In the genomic region with DNA sequence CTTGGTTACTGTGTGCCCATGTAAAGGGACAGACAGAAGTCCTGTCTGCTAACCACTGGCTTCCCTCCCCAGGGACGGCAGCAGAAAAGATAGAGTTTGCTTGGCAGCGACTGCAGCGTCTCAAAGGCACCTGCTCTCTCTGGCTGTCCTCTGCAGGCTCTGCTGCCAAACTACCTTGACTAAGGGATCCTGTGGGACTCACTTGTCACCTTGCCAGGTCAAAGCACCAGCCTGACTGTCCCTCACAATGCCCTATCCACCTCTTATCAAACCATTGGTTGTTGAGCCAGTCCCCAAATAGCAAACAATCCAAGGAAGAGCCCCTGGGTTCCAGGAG, we compare ENCODE assay signal across 8 mouse cellular contexts. TPM values are rescaled to one million over a fixed set of nuclear protein-coding genes. Genes with fewer than 3 reads are reported as not detected.
DNase-seq lines count a peak whose midpoint lies in the region; ATAC-seq lines count a peak whose summit lies in the region.

No protein-coding gene starts in this region.

- 47% methylated on average over 3 of the region's 3 CpGs for WGBS in embryonic facial prominence, embryonic 13.5 days
- 27% methylated on average over 3 of the region's 3 CpGs for WGBS in heart, embryonic 13.5 days
- WGBS in limb, embryonic 13.5 days, result 62% methylated on average over 3 of the region's 3 CpGs
- WGBS in stomach, embryonic 14.5 days, result 48% methylated on average over 3 of the region's 3 CpGs

- no peak overlapping the region for H3K4me3 ChIP-seq in embryonic facial prominence, embryonic 13.5 days
- peak overlapping the region; percentile 28; the same call in 1 of the 2 replicates for H3K4me3 ChIP-seq in heart, embryonic 13.5 days
- H3K4me3 ChIP-seq in limb, embryonic 13.5 days, result no peak overlapping the region
- no peak overlapping the region for H3K4me3 ChIP-seq in stomach, embryonic 14.5 days (ENCODE audit: low read depth, low read length)

- peak overlapping the region; percentile 97 for H3K27ac ChIP-seq in embryonic facial prominence, embryonic 13.5 days
- H3K27ac ChIP-seq in heart, embryonic 13.5 days (replicated peaks), result peak overlapping the region; percentile 98
- peak overlapping the region; percentile 93 for H3K27ac ChIP-seq in limb, embryonic 13.5 days
- peak overlapping the region; percentile 98 for H3K27ac ChIP-seq in stomach, embryonic 14.5 days (ENCODE audit: low read length)

- H3K9ac ChIP-seq in embryonic facial prominence, embryonic 13.5 days, result peak overlapping the region; percentile 67
- peak overlapping the region; percentile 79 for H3K9ac ChIP-seq in heart, embryonic 13.5 days
- 0 out of 2 replicates have a peak overlapping the region, but pooled peaks have one; percentile 54 for H3K9ac ChIP-seq in limb, embryonic 13.5 days
- H3K9ac ChIP-seq in stomach, embryonic 14.5 days (replicated peaks; ENCODE audit: low read depth, low read length), result peak overlapping the region; percentile 25; the same call in 1 of the 2 replicates

- DNase-seq in thymus, postnatal 14 days, result peak; percentile 36
- DNase-seq in thymus, postnatal 25 days, result no peak
- no peak for DNase-seq in urinary bladder, adult 18-20 months (ENCODE audit: low spot score in 2 of 2)
- no peak for DNase-seq in adrenal gland, postnatal 25 days

- peak overlapping the region; percentile 48; the same call in 1 of the 2 replicates for H3K4me2 ChIP-seq in embryonic facial prominence, embryonic 13.5 days
- peak overlapping the region; percentile 63 for H3K4me2 ChIP-seq in heart, embryonic 13.5 days
- no peak overlapping the region; the same call in 1 of the 2 replicates for H3K4me2 ChIP-seq in limb, embryonic 13.5 days (replicated peaks)
- H3K4me2 ChIP-seq in stomach, embryonic 14.5 days (replicated peaks; ENCODE audit: low read depth, low read length), result no peak overlapping the region

- no peak for ATAC-seq in embryonic facial prominence, embryonic 13.5 days (ENCODE audit: insufficient number of reproducible peaks, insufficient read depth, low FRiP score, low TSS enrichment, low read depth)
- ATAC-seq in heart, embryonic 13.5 days (ENCODE audit: extremely low read depth, insufficient number of reproducible peaks, low FRiP score, low TSS enrichment), result no peak
- ATAC-seq in limb, embryonic 13.5 days (ENCODE audit: low FRiP score, low read depth), result no peak
- ATAC-seq in stomach, embryonic 14.5 days (ENCODE audit: insufficient number of reproducible peaks, insufficient read depth, low FRiP score, low read depth), result no peak

- no peaks in the 10 kb centered on the region for H3K36me3 ChIP-seq in embryonic facial prominence, embryonic 13.5 days
- no peaks in the 10 kb centered on the region for H3K36me3 ChIP-seq in heart, embryonic 13.5 days
- no peaks in the 10 kb centered on the region for H3K36me3 ChIP-seq in limb, embryonic 13.5 days
- no peaks in the 10 kb centered on the region for H3K36me3 ChIP-seq in stomach, embryonic 14.5 days (ENCODE audit: control insufficient read depth, insufficient read depth, low read length)

- no peaks in the 10 kb centered on the region for H3K27me3 ChIP-seq in embryonic facial prominence, embryonic 13.5 days
- no peaks in the 10 kb centered on the region for H3K27me3 ChIP-seq in heart, embryonic 13.5 days (replicated peaks)
- H3K27me3 ChIP-seq in limb, embryonic 13.5 days, result no peaks in the 10 kb centered on the region
- no peaks in the 10 kb centered on the region for H3K27me3 ChIP-seq in stomach, embryonic 14.5 days (ENCODE audit: control insufficient read depth, insufficient read depth, low read length)

- H3K9me3 ChIP-seq in embryonic facial prominence, embryonic 13.5 days, result no peaks in the 10 kb centered on the region
- H3K9me3 ChIP-seq in heart, embryonic 13.5 days, result no peaks in the 10 kb centered on the region
- no peaks in the 10 kb centered on the region for H3K9me3 ChIP-seq in limb, embryonic 13.5 days
- no peaks in the 10 kb centered on the region for H3K9me3 ChIP-seq in stomach, embryonic 14.5 days (ENCODE audit: control insufficient read depth, low read depth, low read length)

- peaks cover 20% of the 10 kb centered on the region for H3K4me1 ChIP-seq in embryonic facial prominence, embryonic 13.5 days
- peaks cover 28% of the 10 kb centered on the region for H3K4me1 ChIP-seq in heart, embryonic 13.5 days
- H3K4me1 ChIP-seq in limb, embryonic 13.5 days, result peaks cover 17% of the 10 kb centered on the region
- H3K4me1 ChIP-seq in stomach, embryonic 14.5 days (ENCODE audit: control insufficient read depth, insufficient read depth, low read length), result peaks cover 15% of the 10 kb centered on the region

RNA-seq across cellular contexts. Expression of a gene that starts 38.0 kb away (rescaled TPM):
- polyA plus RNA-seq in embryonic facial prominence, embryonic 13.5 days (2015; fragmentation: Nextera tagmentation; extraction: Ambion mirVana), result 270 and 423 TPM in 2 replicates
- polyA plus RNA-seq in heart, embryonic 13.5 days (2015; fragmentation: Nextera tagmentation; extraction: Ambion mirVana), result 218 and 286 TPM in 2 replicates
- 454 and 479 TPM in 2 replicates for polyA plus RNA-seq in limb, embryonic 13.5 days (2015; fragmentation: Nextera tagmentation; extraction: Ambion mirVana)
- polyA plus RNA-seq in stomach, embryonic 14.5 days (2014; fragmentation: Nextera tagmentation; extraction: Ambion mirVana), result 230 and 234 TPM in 2 replicates
- total RNA-seq in adrenal gland, postnatal 25 days (2021), result 296 and 313 TPM in 2 replicates

RNA-seq across cellular contexts. Expression of a gene that starts 49.9 kb away (rescaled TPM):
- 27.9 and 31.4 TPM in 2 replicates for polyA plus RNA-seq in embryonic facial prominence, embryonic 13.5 days (2015; fragmentation: Nextera tagmentation; extraction: Ambion mirVana)
- 16.8 and 20.0 TPM in 2 replicates for polyA plus RNA-seq in heart, embryonic 13.5 days (2015; fragmentation: Nextera tagmentation; extraction: Ambion mirVana)
- polyA plus RNA-seq in limb, embryonic 13.5 days (2015; fragmentation: Nextera tagmentation; extraction: Ambion mirVana), result 25.2 and 25.4 TPM in 2 replicates
- 26.3 and 26.8 TPM in 2 replicates for polyA plus RNA-seq in stomach, embryonic 14.5 days (2014; fragmentation: Nextera tagmentation; extraction: Ambion mirVana)
- total RNA-seq in adrenal gland, postnatal 25 days (2021), result 26.0 and 31.3 TPM in 2 replicates

Comparison
In these comparisons a context has a peak if more than half of its experiments do, and no peak if none do; other contexts are left out.
1. H3K4me2 ChIP-seq: peak in embryonic facial prominence, embryonic 13.5 days (single experiment) and heart, embryonic 13.5 days (single experiment); none in limb, embryonic 13.5 days (single experiment) and stomach, embryonic 14.5 days (single experiment).
2. H3K9ac ChIP-seq: peak in every context shown above with its lines; median percentile 79 in heart, embryonic 13.5 days; 67 in embryonic facial prominence, embryonic 13.5 days; 54 in limb, embryonic 13.5 days; 25 in stomach, embryonic 14.5 days.
3. Peak in every context shown above with its lines, with median percentiles within 50 percentile points of each other: H3K27ac ChIP-seq.